Mouse (Mus musculus): Measurements from ENCODE around the gene Dbn1.

Dbn1 gene

DNA sequence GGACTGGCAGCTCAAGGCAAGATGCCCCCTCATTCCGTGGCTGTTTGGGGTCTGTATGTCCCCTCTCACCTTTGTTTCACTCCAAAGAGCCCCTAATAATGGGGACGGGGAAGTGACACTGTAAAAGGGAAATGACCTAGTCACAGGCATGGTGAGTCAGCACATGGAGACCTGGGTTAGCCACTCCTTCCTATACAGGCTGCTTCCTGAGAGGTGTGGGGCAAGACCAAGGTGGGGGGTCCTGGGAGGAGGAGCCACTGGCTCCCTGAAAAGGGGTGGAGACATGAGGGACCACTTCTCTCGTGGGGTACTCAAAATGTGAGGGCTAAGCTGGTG, 22.4 kb upstream of the Dbn1 start:
- no peak for DNase-seq

DNA sequence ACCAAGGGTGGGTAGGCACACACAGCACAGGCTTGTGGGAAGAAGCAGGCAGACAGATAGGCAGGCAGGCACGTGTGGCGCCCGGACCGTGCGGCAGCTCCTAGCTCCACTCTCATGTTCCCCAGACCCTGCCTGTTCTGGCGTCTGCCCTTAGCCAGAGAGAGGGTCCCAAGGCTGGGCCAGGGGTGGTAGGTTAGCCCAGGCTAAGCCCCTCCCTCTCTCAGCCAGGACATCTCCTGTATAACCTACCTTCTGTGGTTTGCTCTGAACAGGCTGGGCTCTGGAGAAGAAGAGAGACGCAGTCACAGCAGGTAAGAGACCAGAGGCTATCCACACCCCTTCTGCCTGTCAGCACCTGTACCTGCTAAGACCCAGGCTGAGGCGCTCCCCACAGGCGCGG, 20.6 kb upstream of the Dbn1 start:
- no peak for DNase-seq

DNA sequence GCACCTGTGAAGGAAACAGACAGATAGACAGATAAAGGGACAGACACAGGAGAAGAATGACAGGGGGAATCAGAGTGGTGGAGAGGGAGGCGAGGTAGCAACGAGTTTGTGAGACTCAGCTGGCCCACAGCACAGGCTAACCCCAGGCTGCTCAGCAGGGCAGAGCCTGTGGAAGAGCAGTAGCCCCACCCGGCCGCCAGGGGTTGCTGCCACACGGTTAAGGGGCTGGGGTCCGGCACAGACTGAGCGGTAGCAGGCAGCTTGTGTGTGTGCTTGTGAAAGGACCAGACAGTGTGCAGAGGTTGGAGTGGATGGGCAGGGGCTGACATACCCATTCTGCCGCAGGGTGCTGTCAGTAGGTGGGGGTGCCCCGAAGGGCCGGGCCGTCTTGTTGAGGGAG, 20.0 kb upstream of the Dbn1 start:
- no peak for DNase-seq

DNA sequence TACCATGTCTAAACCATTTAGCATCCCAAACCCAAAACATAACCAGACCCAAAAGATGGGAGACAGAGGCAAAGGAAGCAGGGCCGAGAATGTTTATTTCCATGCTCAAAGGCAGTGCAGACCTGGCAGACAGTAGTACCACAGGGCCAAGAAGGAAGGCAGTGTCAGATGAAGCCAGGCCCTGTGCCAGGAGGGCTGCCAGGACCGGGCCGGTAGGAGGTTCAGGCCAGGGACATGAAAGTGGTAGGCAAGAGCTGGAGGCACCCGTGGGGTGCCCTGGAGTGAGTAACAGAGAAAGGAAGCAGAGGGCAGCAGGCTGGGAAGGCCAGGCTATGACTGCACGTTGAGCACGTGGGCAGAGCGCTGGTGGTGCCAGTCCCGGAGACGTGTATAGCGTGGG, 18.8 kb upstream of the Dbn1 start:
- no peak for DNase-seq

DNA sequence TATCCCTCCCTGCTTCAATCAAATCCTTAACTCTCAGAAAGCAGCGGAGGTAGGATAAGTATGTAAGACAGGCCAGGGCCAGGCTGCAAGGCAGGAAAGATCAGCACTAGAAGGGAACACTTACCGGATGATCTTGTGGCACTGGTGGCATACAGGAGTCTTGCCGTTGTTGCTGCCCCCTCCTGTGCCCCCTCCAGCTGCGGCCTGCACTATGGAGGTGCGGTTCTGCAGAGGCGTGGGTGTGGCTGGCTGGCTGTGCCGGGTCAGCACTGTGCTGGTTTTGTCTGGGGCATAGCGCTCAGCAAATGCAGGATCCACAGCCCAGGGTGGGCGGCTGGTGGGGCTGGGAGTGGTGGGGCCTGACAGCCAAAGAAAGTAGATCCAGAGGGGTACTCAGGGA, 17.9 kb upstream of the Dbn1 start:
- no peak for DNase-seq

DNA sequence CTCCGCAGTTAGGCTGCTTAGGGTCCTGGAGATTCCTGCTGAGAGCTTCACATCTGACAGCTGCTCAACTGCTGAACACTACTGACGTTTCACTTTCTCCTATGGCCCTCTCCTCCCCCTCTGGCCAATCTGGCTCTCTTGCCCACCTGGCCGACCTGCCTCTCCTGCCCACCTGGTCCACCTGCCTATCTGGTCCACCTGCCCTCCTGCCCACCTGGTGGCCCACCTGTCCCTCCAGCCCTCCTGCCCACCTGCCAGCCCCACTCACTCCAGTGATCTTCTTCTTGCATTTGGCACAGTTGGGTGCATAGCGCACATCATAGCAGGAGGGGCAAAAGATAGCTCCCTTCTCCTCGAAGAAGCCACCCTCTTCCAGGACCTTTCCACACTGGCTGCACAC, 16.5 kb upstream of the Dbn1 start:
- DNase-seq = no peak

DNA sequence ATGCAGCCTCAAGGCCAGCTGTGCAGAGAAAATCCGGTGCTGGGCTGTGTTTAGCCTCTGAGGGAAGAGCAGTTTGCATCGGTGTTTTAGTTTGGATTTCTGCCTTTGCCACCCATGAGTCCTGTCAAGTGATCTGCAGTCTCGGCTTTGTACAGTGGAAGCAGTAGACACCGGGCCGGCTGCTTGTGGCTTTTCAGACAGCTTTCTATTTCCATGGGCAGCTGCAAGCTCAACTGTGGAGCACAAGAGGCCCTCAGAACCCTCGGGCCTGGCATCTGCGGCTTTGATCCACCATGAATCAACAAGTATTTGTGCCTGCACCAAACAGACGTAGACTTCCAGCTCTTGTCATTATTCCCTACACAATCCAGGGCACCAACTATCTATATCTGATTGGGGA, 14.5 kb upstream of the Dbn1 start:
- no peak for DNase-seq

DNA sequence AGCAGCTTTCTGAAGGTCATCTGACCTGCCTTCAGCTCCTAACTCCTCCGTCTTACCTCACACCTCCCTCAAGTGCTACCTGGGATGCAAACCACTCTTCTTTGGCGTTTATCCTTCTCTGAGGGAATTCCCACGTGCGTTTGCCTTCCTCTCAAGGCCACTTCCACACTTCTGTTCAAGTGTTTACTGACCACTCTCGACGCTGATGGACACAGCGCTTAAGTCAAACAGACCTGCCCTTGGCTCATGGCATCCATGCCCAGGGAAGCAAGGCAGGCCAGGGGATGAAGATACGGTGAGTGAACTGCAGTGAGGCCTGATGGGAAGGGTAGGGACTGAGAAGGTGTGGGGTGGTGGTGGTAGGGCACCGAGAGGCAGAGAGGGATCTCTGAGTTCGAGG, 12.7 kb upstream of the Dbn1 start:
- no peak for DNase-seq

DNA sequence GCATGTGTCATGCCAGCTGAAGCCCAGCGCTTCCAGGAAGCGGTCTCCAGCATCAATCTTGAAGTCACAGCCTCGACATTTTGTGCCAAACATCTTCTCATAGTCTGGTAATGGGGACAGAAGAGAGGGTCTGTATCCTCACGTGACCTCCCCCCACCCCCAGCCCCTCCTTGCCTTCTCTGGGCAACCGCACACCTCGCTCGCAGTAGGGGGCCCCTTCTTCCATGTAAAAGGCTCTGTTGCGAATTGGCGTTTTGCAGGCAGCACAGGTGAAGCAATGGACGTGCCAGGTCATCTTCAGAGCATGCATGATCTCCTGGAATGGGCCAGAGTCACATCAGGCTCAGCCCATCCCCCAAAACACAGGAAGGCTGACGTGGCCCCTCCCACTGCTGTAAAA, 11.0 kb upstream of the Dbn1 start:
- DNase-seq = no peak

DNA sequence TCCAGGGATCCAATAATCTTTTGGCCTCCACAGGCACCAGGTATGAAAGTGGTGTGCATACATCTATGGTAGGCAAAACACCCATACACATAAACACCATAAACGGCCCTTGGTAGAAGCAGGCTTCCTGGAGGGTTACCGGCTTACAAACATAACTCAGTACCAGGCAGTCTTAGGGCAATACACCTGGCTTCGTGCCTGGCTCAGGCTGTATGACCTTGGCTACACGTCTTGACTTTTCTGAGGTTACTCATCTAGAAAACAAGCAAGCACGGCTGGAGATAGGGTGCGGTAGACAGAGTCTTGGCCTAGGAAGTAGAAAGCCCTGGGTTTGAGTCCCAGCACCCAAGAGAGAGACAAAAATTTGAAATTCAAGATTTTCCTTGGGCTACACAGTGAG, 8.8 kb upstream of the Dbn1 start:
- DNase-seq = no peak

DNA sequence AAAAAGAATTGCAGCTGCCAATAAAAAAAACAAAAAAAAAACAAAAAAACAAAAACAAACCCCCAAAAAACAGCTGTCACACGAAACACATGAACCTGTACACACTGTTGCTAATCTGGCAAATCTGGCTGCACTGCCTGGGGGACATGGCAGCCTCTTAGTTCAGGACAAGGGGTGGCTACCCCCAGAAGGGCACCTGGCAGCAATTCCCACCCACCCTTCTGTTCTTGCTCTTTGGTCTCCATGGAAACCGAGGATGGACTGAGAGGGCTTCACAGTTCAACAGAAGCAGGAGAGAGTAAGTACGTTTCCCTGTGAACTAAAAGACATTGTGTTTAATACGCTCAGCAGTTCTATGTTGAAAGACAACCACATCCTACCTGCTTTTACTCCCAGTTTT, 7.8 kb upstream of the Dbn1 start:
- DNase-seq = no peak

DNA sequence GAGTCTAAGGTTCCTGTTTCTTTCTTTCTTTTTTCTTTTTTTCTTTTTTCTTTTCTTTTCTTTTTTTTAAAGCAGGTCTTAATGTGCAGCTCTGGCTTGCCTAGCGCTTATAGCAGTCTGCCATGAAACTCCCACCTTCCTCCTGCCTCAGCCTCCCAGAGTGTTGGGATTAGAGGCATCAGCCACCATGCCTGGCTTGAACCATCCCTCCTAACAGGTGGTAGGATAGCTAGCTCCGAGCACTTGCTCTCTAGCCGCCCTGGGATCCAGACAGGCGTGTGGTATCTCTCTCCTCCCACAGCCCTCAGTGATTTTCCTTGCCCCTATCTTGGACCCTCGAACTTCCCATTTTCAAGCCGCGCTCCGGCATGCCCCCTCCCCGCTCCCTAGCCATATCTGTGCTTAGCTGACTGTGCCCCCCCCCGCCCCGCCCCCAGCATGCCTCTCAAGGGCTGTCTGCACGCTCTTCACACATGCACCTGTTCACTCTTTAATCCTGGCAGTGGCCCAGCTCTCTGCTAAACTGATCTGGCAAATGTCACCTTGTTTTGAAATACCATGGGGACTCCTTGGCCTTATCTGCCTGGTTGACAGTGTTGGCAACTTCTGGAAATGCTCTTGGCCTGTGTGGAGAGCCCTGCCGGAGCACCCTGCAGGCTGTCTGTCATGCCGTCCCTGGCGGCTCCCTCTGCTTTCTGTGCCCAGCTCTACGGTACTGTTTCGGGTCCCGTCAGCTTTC, 7.1 kb upstream of the Dbn1 start:
- no peak for DNase-seq

DNA sequence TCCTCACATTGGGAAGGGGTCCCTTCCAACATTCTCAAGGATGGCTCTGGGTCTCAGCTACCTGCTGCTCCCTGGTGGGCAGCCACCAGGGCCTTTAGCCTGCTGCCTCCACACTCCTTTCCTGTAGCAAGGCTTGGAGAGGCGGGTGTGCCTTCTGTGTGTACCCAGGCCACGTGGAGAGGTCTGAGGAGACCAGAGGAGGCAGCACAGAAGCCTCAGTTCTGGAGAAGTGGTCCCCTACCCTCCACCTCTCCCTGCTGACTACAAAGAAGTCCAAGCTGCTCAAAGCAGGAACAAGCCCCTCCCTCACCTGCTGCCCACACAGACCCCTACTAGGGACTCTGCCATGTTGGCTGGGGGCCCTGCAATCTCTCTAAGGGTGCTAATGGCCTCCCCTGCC, 6.3 kb upstream of the Dbn1 start:
- no peak for DNase-seq

DNA sequence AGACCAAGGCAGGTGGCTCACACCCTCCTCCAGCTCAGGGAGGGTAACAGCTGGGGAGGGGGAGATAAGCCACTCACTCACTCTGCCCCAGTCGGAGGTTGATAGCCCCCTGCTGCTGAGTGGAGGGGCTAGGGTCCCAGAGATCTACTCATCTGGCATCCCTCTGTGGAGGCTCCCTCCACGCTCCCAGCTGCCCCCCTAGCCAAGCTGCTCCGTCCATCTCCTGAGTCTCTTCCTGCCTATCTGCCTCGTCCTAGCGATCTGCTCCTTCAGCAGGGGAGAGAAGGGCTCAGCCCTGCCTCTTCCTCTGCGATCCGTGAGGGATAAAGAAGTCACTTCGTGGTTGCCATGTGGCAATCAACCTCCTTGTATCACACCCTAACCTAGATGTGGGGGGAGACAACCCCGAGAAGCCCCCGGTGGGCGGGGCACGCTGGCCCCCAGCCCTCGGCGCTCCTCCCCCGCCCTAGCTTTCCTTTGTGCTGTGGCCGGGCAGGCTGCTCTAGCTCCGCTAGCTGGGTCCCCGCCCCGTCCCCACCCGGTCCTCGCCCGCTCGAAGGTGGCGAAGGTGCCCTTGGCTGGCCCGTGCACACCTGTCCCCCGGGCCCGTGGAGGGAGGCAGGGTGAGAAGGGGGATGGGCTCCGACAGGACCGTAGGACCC, 864 bp downstream of the Dbn1 start:
- DNase-seq = peak in 1 of 2 experiments; percentile 36

DNA sequence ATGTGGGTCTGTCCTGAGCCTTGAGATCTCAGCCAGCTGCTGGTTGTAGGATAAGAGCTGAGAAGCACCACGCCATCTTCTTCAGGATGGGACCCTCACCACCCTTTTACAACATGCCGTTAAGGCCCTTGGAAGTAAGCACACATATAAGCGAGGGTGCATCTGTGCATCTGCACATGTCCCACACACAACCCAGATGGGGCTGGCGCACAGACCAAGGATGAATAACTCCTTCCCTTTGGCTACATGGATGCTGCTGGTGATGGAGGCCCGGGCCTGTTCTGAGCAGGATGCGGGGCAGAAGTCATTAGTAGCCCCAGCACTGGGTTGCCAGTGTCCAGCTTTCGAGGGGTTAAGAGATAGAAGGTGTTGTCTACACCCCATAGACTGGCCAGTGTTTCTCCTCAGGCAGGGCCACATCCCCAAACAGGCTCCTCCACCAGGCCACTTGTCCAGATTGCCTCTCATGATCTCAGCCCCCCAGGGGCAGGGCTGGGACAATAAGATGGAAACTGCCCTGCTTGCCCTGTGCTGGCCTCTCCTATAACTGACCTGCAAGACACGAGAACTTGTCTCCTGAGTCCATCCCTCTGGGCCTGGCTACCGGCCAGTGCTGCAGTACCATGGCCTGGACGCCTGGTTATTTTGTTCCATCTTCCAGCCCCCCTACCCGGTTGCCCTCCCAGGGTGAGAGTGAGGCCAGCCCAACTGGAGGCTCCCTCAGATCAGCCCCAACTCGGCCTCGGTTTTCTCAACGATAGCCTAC, 1.7 kb downstream of the Dbn1 start:
- no peak for DNase-seq

DNA sequence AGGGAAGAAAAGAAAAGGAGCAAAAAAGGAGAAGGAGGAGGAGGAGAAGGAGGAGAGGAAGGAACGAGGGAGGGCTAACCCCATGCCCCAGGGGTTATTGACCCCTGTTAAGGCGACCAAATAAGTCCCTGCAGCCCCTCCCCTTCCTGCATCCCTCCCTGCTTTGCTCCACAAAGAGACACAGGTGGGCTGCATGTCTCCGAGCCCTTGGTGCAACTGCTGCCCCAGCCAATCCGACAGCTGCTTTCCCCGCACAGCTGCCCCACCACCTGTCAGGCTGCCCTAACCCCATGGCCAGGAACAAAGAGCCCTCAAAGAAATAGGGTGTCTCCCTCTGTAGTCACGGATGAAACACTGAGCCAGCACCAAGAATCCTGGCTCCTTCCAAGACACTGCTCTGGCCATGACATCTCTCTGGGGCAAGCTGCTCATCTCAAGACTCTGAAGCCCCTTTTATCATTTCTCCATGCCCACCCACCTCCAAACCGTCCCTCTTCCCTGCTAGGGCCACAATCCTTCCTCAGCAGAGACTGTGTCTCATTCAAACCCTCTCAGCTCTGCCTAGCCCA, 3.3 kb downstream of the Dbn1 start:
- DNase-seq = no peak

DNA sequence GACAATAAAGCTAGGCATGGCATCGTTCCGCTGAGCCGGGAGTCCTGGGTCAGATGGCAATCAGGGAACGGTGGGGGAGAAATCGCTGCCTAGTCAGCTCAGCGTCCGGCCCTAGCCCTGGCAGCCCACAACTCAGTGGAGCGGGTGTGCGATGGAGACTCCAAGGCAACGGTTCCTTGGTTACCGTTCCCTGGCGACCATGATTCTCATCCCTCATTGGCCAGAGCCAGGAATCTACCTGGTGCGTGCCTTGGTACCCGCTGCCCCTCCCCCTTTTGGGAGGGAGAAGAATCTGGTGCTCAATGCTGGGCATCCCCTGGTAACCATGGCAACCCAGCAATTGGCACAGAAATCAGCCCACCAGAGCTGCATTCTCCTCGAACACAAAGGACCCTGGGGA, 4.3 kb downstream of the Dbn1 start:
- DNase-seq = peak in 1 of 2 experiments; percentile 18

DNA sequence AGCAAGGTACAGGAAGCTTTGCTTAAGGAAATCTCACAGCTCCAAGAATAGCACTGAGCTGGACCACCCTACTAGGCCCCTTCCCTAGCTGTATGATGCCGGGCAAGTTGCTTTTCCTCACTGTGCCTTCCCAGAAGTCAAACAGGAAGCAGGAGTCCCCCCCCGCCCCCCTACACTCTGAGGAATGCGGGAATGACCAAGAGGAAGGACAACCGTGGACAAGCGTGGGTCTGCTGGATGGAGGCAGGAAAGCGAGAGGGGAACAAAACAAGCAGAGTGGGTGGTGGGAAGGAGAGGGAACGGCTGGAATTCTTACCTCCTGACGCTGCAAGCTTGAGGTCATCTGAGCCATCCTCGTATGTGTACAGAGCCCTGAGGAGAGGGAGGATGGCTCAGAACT, 4.8 kb downstream of the Dbn1 start:
- no peak for DNase-seq

DNA sequence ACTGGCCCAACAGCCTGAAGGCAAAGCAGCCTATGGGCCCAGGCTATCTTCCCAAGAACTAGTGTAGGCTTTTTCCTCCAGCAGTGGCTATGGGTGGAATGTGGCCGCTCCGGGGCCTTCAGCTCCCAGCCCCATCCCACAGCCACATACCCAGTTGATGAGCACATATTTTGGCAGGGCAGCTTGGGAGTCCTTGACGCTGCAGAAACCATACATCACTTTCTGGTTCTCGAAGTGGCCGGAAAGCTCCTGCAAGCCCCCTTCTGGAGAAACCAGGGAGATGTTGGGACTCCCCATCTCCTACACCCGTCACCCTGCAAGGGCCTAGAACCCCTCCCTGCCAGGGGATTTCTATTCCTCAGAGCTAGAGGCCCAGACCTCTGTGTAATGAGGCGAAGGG, 5.4 kb downstream of the Dbn1 start:
- DNase-seq = no peak

DNA sequence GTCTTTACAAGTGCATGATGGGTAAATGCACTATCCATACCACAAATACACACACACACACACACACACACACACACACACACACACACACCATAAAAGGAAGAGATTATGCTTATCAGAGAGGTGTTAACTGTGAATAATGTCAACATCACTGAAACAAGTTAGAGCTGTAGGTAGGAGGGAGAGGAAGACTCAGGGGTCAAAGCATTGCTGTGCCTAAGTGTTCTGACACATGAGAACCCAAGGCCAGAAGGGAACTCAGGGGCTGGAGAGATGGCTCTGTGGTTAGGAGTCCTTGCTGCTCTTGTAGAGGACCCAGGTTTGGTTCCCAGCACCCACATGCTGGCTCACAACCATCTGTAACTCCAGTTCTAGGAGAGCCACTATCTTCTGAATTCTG, 8.0 kb downstream of the Dbn1 start:
- no peak for DNase-seq

DNA sequence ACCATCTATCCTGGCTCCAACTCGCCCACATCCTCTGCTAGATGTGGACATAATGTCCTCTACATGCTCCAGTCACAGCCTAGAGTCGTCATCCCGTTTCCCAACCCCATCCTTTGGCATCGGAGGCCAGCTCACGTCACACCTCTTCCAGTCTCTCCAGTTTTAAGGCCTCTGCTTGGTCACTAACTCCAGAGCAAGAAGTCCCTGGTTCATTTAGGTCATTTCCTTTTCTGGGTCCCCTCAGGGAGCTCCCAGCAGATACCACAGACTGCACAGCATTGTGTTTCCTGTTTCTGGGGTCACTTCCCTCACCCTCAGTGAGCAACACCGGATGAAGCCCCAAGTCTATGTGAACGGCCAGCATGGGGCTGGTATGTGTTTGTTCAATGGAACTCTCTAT, 8.9 kb downstream of the Dbn1 start:
- peak in 1 of 2 experiments; percentile 56 for DNase-seq

DNA sequence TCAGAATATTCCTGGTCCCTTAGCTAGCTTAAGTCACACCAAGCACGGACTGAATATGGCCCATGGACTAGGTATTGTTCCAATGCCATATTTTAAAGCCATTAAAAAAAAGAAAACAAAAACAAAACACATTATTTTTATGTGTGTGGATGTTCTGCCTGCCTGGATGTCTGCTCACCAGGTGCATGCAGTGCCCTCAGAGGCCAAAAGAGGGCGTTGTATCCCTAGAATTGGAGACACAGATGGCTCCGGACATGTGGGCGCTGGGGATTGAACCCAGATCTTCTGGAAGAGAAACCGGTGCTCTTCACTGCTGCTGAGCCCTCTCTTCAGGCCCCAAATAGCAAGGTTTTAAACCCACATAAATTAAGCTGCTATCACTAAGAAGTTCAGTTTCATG, 9.9 kb downstream of the Dbn1 start:
- DNase-seq = peak; percentile 63 to 67

DNA sequence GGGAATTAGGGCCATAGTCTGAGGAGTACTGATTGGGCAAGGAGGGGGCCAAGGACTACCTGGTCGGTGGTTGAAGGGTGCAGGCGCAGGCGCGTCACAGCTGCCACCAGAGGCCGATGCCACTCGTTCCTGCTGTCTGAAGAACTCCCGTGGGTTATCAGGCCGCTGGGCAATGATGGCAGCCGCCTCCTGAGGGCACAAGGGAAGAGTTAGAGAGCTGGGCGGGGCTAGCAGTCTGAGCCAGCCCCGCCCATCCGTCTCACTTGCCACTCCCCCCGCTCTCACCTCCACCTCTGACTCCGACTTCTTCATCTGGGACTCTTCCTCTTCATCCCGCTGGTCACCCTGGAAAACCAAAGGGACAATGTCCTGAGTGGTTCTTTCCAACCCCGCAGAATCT, 10.4 kb downstream of the Dbn1 start:
- no peak for DNase-seq

DNA sequence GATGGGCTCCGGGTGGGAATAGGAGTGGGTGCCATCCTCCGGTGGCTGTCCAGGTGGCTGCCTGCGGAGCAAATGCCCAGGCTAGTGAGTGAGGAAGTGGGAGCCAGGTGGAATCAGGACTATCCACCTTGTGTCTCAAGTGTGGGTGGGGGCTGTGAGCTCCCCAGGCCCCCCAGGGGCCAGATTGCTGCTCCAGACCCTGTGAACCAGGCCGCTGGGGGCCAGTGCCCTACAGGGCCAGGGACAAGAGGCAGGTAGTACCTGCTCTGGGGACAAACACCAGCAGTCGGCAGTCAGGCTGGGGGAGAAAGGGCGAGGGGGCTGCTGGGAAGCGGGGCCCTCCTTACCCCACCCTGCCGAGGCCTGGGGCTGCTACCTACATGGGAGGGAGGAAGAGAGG, 11.7 kb downstream of the Dbn1 start:
- DNase-seq = no peak

All from B cell, adult 2 months (primary cell).